Mouse (Mus musculus): ENCODE measurements around the gene Bod1.

Bod1 gene

GRCm38 (mm10) chr11:31669172-31669869, 2.4 kb downstream of the Bod1 start:
- no peak for DNase-seq (ENCODE audit: low spot score)

GRCm38 (mm10) chr11:31664186-31664585, 7.5 kb downstream of the Bod1 start:
- DNase-seq (ENCODE audit: low spot score) = peak; percentile 82

GRCm38 (mm10) chr11:31663501-31663900, 8.2 kb downstream of the Bod1 start:
- peak; percentile 60 for DNase-seq (ENCODE audit: low spot score)

- DNase-seq (ENCODE audit: low spot score) = peak; percentile 38
Measured at GRCm38 (mm10) chr11:31662872-31663446, 8.7 kb downstream of the Bod1 start.

- DNase-seq (ENCODE audit: low spot score) = no peak
Measured at GRCm38 (mm10) chr11:31662214-31662613, 9.5 kb downstream of the Bod1 start.

DNA sequence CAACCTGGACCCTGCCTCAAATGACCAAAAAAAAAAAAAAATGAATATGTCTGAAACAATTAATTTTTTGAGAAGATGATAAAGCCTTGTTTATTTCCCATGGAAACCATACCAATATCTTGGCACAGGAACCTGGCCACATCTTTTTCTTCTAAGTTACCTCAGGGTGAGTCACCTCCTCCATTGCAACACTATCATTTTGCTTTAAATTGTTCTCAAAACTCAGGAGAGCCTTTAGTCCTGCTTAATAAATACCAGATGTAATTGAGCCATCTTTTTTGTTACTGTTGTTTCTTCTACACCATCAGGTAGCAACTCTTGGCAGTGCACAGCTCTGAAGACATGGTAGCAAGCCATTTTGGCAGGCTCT, 13.9 kb downstream of the Bod1 start:
- no peak for DNase-seq (ENCODE audit: low spot score)

GRCm38 (mm10) chr11:31657168-31657805, 14.4 kb downstream of the Bod1 start:
- no peak for DNase-seq (ENCODE audit: low spot score)

- no peak for DNase-seq (ENCODE audit: low spot score)
Measured at GRCm38 (mm10) chr11:31649507-31649906, 22.2 kb downstream of the Bod1 start.

DNA sequence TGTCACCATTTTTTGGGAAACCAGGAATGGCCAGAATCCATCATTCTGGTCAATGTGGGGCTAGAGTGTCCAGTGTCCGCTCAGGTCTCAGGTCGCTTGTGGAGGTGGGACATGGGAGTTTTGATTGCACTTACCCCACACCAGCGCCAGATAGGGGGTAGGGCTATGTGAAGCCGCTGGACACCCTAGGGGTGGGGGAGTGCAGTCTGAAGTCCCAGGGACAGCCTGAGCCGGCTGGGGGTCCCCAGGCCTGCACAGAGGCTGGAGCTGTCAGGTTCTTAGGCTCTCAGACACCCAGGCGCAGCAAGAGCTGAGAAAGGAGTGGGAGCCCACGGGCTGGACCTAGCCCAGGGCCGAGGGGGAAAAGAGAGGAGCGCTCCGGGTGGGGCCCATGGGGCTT, 24.4 kb downstream of the Bod1 start:
- no peak for DNase-seq (ENCODE audit: low spot score)

- DNase-seq (ENCODE audit: low spot score) = no peak
Measured at GRCm38 (mm10) chr11:31646571-31646970, 25.1 kb downstream of the Bod1 start.

DNA sequence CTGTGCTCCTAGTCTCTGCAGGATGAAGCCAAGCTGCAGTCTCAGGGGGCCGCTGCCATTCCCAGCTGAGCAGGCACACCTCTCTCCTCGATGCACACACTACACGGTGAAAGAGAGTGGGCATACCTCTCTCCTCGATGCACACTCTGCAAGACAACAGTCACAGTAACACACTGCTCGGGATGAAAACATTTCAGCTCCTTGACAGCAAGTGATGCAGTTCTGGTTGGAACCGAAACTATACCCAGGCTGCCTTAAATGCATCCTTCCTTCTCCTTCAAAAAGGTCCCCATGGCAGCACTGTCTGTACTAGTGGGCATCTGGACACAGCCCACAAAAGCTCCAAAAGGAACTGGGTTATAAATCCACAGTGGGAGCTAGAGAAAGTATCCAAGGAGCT, 28.6 kb downstream of the Bod1 start:
- no peak for DNase-seq (ENCODE audit: low spot score)

- peak; percentile 42 for DNase-seq (ENCODE audit: low spot score)
Measured at GRCm38 (mm10) chr11:31641066-31641810, 30.4 kb downstream of the Bod1 start.

DNA sequence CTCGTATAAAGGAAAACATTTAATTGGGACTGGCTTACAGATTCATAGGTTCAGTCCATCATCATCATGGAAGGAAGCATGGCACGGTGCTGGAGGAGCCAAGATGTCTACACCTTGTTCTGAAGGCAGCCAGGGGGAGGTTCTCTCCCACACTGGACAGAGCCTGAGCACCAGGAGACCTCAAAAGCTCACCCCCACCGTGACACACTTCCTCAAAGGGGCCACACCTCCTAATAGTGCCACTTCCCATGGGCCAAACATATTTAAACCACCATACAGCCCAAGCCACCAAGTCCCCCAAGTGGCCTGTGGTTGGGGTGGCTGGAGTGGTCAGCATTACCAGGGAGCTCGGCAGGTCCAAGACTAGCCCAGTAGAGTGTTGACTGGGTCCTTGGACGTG, 31.5 kb downstream of the Bod1 start:
- DNase-seq (ENCODE audit: low spot score) = no peak

- peak; percentile 85 for DNase-seq (ENCODE audit: low spot score)
Measured at GRCm38 (mm10) chr11:31637788-31638373, 33.8 kb downstream of the Bod1 start.

DNA sequence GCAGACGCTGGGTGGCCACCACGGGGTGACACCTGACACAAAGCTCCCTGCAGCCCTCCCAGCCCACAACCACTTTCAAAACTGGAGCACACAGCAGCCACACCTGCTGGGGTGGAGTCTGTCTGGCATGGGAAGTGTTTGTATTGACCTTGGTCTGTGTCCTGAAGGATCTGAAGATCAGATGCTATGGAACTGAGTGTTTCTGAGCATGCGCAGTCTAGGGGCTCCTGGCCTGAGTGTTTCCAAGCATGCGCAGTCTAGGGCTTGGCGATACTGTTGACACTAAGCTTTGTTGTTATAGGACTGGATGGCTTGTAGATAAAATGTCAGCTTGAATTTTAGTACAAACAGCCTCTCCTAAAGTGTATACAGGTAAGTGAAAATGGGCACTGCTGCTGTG, 43.0 kb downstream of the Bod1 start:
- DNase-seq (ENCODE audit: low spot score) = no peak

DNA sequence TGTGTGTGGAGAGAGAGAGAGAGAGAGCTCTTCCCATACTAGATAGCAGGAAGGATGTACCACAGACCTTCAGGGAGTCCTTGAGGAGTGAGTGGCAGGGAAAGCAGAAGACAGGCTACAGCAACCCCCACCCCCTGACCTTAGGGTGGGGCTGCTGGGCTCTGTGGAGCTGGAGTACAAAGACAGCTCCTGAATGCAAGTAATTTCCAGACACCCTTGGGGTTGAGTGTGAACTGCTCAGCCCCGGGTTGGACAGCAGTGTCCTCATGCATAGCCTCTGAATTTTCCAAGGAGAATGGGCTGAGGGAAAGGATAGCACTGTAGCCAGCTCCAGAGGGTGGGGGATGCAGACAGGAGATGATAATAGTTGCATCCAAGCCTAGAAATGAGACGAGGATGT, 50.9 kb downstream of the Bod1 start:
- DNase-seq (ENCODE audit: low spot score) = no peak

DNA sequence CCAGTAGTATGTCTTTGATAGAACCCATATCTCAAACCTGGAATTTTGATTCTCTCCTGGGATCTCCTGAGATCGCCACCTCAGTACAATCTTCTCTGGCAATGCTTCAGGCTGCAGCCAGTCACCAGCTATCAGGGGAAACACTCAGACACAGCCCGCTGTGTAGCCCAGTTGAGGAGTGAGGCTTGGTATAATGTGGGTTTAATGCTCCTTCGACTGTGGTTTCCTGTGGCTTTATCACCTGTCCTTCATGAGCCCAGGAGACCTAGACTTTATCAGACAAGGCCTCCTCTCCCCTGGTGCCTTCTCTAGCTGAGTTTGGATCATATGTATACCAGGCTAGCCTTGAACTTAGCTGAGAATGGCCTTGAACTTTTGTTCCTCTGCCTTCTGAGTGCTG, 53.9 kb downstream of the Bod1 start:
- DNase-seq (ENCODE audit: low spot score) = no peak

DNA sequence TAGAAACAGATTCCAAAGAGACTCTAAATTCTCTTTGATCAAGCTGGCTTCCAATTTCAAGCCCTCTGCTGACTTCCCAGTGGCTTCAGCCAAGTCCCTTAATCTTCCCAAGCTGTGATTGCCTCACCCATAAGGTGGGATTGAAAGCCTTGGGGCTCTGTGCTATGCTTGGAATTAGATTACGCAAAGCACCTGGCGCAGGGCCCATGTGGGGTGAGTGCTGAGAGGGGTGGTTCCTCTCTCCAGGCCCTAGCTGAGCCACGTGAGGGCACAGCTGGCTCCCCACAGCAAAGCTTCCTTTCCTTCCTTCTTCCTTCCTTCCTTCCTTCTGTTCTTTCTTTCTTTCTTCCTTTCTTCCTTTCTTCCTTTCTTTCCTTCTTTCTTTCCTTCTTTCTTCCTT, 54.4 kb downstream of the Bod1 start:
- peak; percentile 52 for DNase-seq (ENCODE audit: low spot score)

- DNase-seq (ENCODE audit: low spot score) = no peak
Measured at GRCm38 (mm10) chr11:31616722-31617121, 55.0 kb downstream of the Bod1 start.
